Mouse (Mus musculus): ENCODE measurements at regions not wholly inside any gene's neighbourhood (a gene's known extent, or its start where the extent isn't known, plus 50 kb on each side); places are given as distances from the start of the nearest gene placed in this dataset.
A peak's percentile ranks its signal among the peaks of the same experiment; 100 is the strongest.
"Not testable (repeated sequence)": the region's sequence is repeated elsewhere in the genome, so short reads cannot be mapped to it uniquely, and the experiment has no call there.

DNA sequence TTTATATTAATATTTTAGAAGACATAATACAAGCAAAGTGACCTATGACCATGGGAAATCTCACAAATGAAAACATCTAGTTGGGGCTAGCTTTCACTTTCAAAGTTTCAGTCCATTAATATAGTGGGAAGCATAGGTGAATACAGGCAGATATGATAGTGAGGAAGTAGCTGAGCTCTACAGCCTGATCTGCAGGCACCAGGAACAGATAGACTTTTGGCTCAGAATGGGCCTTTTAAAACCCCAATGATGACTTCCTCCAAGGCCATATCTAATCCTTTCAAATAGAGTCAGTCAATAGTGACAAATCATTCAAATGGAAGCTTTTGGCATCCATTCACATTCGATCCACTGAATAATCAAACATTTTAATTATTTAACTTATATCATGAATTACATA, 581.6 kb upstream of the Pcdh17 start:
- DNase-seq: no peak

DNA sequence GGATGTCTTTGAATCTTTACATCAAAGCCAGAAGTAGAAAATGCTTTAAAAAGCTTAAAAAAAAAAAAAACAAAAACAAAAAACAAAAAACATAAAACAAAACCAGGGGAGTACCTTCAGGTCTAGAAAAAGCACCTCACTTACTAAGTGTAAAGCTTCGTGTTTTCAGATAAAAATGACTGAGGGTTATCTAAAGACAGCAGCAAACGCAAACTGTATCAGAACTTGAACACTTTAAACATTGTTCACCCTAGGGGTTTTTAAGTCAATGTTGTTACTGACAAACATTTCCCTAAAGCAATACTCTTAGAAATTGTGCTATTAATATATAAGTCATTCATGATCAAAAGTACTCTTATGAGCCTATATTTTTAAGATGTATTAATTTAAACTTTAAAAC, 580.7 kb upstream of the Pcdh17 start:
- DNase-seq: no peak

DNA sequence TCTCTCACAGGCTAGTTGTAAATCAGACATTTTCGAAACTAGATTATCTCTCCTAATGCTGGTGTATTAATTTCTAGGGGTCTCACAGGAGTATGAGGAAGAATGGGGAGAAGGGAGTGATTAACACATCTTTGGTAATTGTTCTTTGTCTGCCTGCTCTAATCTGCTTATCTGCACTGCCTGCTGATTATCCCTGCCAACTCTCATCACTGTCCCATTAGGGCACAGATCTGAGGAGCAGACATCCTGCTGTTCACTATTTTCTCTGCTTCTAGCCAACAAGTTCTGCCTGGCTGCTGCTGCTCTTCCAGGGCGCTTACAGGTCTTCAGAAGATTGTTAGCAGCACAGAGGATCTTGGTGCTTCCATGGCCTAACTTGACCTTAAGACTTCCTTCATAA, 557.0 kb upstream of the Pcdh17 start:
- DNase-seq: no peak

DNA sequence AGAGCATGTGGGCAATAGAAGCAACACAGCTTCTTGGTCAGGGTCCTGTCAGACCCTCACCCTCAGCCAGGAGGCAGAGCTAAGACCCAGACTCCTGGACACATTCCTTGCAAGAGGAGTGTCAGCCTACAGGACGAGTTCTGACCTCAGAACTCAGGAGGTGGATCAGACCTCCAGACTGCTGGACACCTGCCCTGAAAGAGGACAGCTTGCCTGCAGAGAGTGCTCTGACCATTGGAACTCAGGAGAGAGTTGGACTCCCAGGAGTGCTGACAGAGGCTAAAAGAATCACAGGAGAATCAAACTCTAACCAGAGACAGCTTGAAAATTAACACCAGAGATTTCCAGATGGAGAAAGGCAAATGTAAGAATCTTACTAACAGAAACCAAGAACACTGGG, 542.7 kb upstream of the Pcdh17 start:
- not testable (repeated sequence) for DNase-seq

DNA sequence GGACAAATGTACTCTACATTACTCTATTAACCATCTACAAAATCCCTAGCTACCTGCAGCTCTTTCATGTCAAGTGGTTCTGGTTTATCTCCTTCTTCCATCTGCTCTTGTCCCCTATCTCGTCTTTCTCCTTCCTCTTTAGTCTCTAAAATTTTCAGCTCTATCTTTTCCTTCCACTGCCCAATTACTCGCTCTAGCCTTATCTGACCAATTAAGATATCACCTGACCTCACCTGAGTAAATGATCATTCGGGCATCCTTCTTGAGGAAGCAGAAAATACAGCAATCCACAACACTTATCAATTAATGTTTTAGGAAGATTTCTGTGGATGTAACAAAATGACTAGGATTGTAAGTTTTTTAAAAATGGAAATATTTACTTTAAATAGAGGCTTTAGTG, 500.3 kb upstream of the Pcdh17 start:
- DNase-seq: no peak

DNA sequence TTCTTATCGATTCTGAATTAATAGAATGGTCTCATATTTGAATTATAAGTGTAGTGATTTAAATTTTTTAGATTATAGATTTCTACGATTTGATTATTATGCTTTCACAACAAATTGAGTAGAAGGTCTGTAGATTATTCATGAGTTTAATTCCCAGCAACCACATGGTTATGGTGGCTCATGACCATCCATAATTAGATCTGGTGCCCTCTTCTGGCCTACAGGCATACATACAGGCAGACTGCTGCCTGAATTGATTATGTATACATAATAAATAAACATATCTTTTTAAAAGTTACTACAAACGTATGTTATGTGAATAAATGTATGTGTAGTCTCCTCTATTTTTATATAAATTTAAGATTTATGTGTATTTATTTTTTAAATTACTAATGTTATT, 499.2 kb upstream of the Pcdh17 start:
- no peak for DNase-seq

DNA sequence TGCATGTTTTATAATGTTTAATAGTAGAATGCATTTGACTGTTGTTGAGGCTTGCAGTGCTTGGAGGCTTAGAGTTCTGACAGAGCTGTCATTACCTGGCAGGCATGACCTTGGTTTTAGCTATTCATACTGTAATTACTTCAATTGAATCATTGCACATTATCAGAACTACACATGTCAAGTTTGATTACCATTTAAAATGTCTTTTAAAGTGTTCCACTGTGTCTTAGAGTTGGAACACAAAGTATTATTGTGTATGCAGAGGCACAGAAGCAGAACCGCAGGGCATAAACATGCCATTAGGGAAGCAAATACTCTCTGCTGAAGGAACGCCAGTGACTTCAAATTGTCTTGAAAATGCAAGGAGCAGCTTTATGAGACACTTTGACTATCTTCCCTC, 493.7 kb upstream of the Pcdh17 start:
- no peak for DNase-seq

DNA sequence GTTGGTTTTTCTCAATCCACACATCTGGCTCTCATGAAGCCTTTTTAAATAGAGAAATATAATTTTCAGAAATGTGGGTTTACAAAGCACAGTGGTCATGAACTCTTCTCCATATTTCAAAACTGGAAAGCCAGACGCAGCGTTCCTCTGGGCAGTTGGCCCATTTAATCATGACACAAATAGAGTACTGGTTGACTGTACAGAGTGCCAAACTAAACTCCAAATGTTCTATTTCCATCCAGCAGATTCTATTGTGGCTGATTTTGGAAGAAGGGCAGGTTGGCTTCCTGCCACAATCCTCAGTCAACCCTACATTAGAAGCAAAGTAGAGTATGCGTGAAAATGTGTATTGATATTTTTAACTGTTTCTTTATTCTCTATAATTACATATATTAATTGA, 484.3 kb upstream of the Pcdh17 start:
- DNase-seq: peak; percentile 7

DNA sequence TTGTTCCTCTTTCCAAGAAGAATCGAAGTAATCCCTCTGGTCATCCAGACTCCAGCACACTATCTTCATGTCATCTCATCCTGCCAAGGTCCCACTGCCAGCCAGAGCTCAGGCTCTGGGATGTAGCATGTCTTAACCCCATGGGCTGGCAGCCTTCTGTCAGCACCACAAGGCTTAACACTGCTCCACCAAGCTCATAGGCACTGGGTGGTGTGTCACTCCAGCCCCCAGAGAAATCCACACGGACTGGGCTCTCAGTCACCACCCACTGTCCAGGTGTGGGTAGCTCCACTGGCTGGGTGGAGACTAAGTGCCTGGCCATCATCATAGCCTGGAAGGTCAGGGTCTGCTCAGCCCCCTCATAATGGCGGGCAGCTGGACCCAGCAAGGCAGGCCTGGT, 459.8 kb upstream of the Pcdh17 start:
- DNase-seq: no peak
